13 mouse cellular contexts compared by ENCODE assay signal in genomic region chr12:32856707-32857511, GRCm38 (mm10). TPM values are rescaled to one million over a fixed set of nuclear protein-coding genes. Genes with fewer than 3 reads are reported as not detected.
DNase-seq lines count a peak whose midpoint lies in the region; ATAC-seq and TF ChIP-seq lines count a peak whose summit lies in the region.
"Had no signal": no experiment of that assay in that cellular context is flagged by ENCODE, and none has a peak within 500 bp of the region (broad histone marks: within the 10 kb centered on the region; RNA-seq: fewer than 3 reads in every experiment).

No protein-coding gene starts in this region.

- H3K36me3 ChIP-seq in heart, postnatal 0 days (replicated peaks; ENCODE audit: control insufficient read depth, insufficient read depth, low read length) = peaks cover 5% of the 10 kb centered on the region; the same call in 1 of the 2 replicates
- H3K36me3 ChIP-seq in macrophage (ENCODE audit: inconsistent target) = peaks cover 5% of the 10 kb centered on the region; the same call in 1 of the 2 replicates

- H3K9ac ChIP-seq in heart, postnatal 0 days (replicated peaks; ENCODE audit: low read depth, low read length) = no peak overlapping the region
- H3K9ac ChIP-seq: forebrain, embryonic 13.5 days; hindbrain, embryonic 14.5 days; liver, embryonic 15.5 days had no signal

- peak overlapping the region; percentile 50 for H3K27ac ChIP-seq in heart, postnatal 0 days (ENCODE audit: low read depth)
- H3K27ac ChIP-seq in macrophage = peak overlapping the region; percentile 86
- H3K27ac ChIP-seq: embryonic facial prominence, embryonic 10.5 days; forebrain, embryonic 13.5 days; hindbrain, embryonic 14.5 days; left cerebral cortex, adult 2 months; liver, embryonic 15.5 days had no signal

- H3K79me2 ChIP-seq in macrophage (ENCODE audit: inconsistent target) = no peaks in the 10 kb centered on the region

- H3K4me3 ChIP-seq in heart, postnatal 0 days (ENCODE audit: low read depth, low read length) = no peak overlapping the region
- H3K4me3 ChIP-seq in macrophage (ENCODE audit: inconsistent target) = no peak overlapping the region
- H3K4me3 ChIP-seq: embryonic facial prominence, embryonic 10.5 days; forebrain, embryonic 13.5 days; left cerebral cortex, adult 2 months; liver, embryonic 15.5 days had no signal

- H3K4me1 ChIP-seq in heart, postnatal 0 days (ENCODE audit: control insufficient read depth, insufficient read depth) = peaks cover 17% of the 10 kb centered on the region
- H3K4me1 ChIP-seq: forebrain, embryonic 13.5 days; liver, embryonic 15.5 days had no signal

- 56% methylated on average over 14 of the region's 14 CpGs for WGBS in heart, postnatal 0 days
- 30% methylated on average over 14 of the region's 14 CpGs for WGBS in macrophage (ENCODE audit: missing documents)

- TF ChIP-seq EP300 in heart, postnatal 0 days (IDR thresholded peaks at IDR 0.05; ENCODE audit: low read depth) = no peak

- no peak for TF ChIP-seq CTCF in heart, postnatal 0 days (IDR thresholded peaks at IDR 0.05; ENCODE audit: low read depth)

- no peak for ATAC-seq in heart, postnatal 0 days (ENCODE audit: insufficient read depth, low read depth)
- ATAC-seq: forebrain, embryonic 13.5 days had no signal

- DNase-seq in layer of hippocampus, adult 9-11 months = peak; percentile 19
- no peak for DNase-seq in layer of hippocampus, adult 9-10 months (ENCODE audit: low spot score)
- DNase-seq in gastrocnemius, postnatal 25 days = peak; percentile 52
- peak; percentile 29 for DNase-seq in heart, postnatal 0 days (ENCODE audit: low spot score)
- DNase-seq in cerebellum, postnatal 36 days = no peak
- no peak for DNase-seq in urinary bladder, adult 2 months (ENCODE audit: low spot score)
- DNase-seq in cerebellum, adult 9-11 months = no peak

- no peaks in the 10 kb centered on the region for H3K27me3 ChIP-seq in heart, postnatal 0 days (ENCODE audit: control insufficient read depth, insufficient read depth, low read length)
- H3K27me3 ChIP-seq: forebrain, embryonic 13.5 days; liver, embryonic 15.5 days had no signal

- H3K9me3 ChIP-seq in heart, postnatal 0 days (replicated peaks; ENCODE audit: control insufficient read depth, low read length) = no peaks in the 10 kb centered on the region
- H3K9me3 ChIP-seq: embryonic facial prominence, embryonic 10.5 days; forebrain, embryonic 13.5 days; liver, embryonic 15.5 days had no signal

- no peak overlapping the region for H3K4me2 ChIP-seq in heart, postnatal 0 days (ENCODE audit: low read depth, low read length)
- H3K4me2 ChIP-seq: forebrain, embryonic 13.5 days; hindbrain, embryonic 14.5 days; liver, embryonic 15.5 days had no signal

RNA-seq across cellular contexts. Expression of gene Nampt, which starts 37.6 kb away (rescaled TPM):
- 10 to 100 TPM; 53.0 to 58.2 TPM for total RNA-seq in gastrocnemius, postnatal 25 days (2021)
- 21.9 and 22.2 TPM in 2 replicates for total RNA-seq in heart, postnatal 0 days (2014; rRNA removed; ENCODE audit: low replicate concordance)
- 13.7 and 15.5 TPM in 2 replicates for polyA plus RNA-seq in heart, postnatal 0 days (2015; fragmentation: Nextera tagmentation; extraction: Ambion mirVana)
- total RNA-seq in macrophage (2018; cell fraction: chromatin; rRNA removed) = 100 to 1,000 TPM in 23 of 26 experiments, 10 to 100 TPM in 3; 88.3 to 462 (median 167) TPM
- 100 to 1,000 TPM in 24 of 26 experiments, 10 to 100 TPM in 2; 97.7 to 225 (median 165) TPM for total RNA-seq in macrophage (2018; cell fraction: cytosol; rRNA removed)
- 100 to 1,000 TPM in 24 of 26 experiments, 10 to 100 TPM in 2; 64.3 to 336 (median 194) TPM for total RNA-seq in macrophage (2018; cell fraction: nucleus; rRNA removed)
- 78.6 to 170 TPM (median 118 TPM) in 3 replicates for polyA plus RNA-seq in macrophage (2018)
- 40.7 and 43.7 TPM in 2 replicates for polyA plus RNA-seq in urinary bladder, adult 2 months (2012; rRNA removed)

Comparison
In these comparisons a context has a peak if more than half of its experiments do, and no peak if none do; other contexts are left out.
1. DNase-seq: peak in layer of hippocampus, adult 9-11 months (single experiment), gastrocnemius, postnatal 25 days (single experiment) and heart, postnatal 0 days (single experiment); none in layer of hippocampus, adult 9-10 months (single experiment), cerebellum, postnatal 36 days (0 of 2), urinary bladder, adult 2 months (single experiment) and cerebellum, adult 9-11 months (single experiment).